Mouse (Mus musculus): ENCODE measurements around the gene Retreg1.

DNA sequence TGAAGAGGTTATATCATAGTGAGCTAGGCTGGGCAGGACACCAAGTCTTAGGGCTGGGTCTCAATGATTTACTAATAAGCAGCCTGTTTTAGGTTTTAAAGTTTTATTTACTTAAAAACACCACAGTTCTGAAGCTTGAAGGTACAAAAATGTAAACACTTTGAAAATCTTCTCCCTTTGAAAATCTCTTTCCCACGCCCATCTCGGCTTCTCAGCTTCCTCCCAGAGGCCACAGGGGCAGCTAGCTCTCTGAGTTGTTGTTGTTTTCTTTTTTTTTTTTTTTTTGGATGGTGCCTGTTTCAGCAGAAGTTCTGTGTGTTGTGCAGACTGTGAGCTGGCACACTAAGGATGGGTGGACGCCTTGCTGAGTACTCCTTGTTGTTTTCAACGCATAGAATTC, 1.8 kb downstream of the Retreg1 start:
- TF ChIP-seq CTCF (IDR thresholded peaks at IDR 0.05; ENCODE audit: insufficient read depth, low read depth, low read length) (no peak), POLR2A (IDR thresholded peaks at IDR 0.05; ENCODE audit: insufficient read depth, low read depth, low read length) (no peak)

Data from olfactory bulb, adult 2 months (tissue).